Comparison of ENCODE assay signal across 7 mouse cellular contexts in the genomic region with DNA sequence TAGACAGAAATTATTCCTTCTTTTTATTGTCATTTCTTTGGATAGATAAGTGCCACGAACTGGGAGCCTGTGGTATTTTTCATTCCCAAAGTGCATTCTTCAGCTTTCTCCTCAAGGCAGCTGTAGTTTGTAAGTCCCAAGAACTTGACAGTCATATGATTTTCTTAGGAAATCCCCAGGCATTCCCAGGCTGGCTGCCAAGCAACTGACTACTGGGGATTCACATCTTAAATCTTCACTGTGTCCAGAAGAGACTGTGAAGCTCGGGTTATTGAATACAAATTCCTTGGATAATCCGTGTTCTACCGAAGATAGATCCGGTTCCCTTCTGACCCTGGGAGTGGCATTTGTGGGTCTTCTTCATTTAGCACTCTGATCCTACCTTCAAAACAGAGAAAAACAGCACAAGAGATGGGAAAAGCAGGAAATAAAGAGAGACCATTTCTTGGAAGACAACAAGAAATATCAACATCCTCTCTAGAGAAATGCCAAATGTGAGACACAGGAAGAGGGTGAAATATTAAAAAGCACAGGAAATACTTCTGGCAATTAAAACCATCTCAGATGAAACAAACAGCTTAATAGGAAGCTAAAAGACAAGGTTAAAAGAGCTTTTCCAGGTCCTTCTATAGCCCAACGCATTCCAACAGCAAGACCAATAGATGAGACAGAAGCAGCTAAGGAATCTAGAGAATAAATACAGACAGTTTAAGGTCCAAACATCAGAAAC.
DNase-seq lines count a peak whose midpoint lies in the region; ATAC-seq and TF ChIP-seq lines count a peak whose summit lies in the region.

No protein-coding gene starts in this region.

- no peak for ATAC-seq in midbrain, postnatal 0 days (ENCODE audit: low FRiP score)
- ATAC-seq in midbrain, embryonic 15.5 days (replicated peaks), result no peak
- peak; percentile 83 for ATAC-seq in intestine, embryonic 15.5 days
- ATAC-seq in cerebellum, adult (ENCODE audit: insufficient number of reproducible peaks, low FRiP score, low TSS enrichment), result no peak

- H3K27me3 ChIP-seq in midbrain, postnatal 0 days (ENCODE audit: insufficient read depth, low read length), result no peaks in the 10 kb centered on the region
- no peaks in the 10 kb centered on the region for H3K27me3 ChIP-seq in midbrain, embryonic 15.5 days (replicated peaks)
- H3K27me3 ChIP-seq in intestine, embryonic 15.5 days (replicated peaks), result no peaks in the 10 kb centered on the region

- H3K27ac ChIP-seq in midbrain, postnatal 0 days (ENCODE audit: low read depth, low read length), result no peak overlapping the region
- no peak overlapping the region for H3K27ac ChIP-seq in midbrain, embryonic 15.5 days
- peak overlapping the region; percentile 83 for H3K27ac ChIP-seq in embryonic fibroblast, embryonic 13.5 days (ENCODE audit: insufficient read depth, low read length)
- H3K27ac ChIP-seq in intestine, embryonic 15.5 days, result peak overlapping the region; percentile 62

- H3K4me3 ChIP-seq in midbrain, postnatal 0 days (ENCODE audit: low read depth, low read length), result no peak overlapping the region
- H3K4me3 ChIP-seq in midbrain, embryonic 15.5 days, result no peak overlapping the region
- no peak overlapping the region for H3K4me3 ChIP-seq in embryonic fibroblast, embryonic 13.5 days (ENCODE audit: insufficient read depth, low read length)
- H3K4me3 ChIP-seq in intestine, embryonic 15.5 days (replicated peaks), result no peak overlapping the region

- no peak overlapping the region for H3K4me2 ChIP-seq in midbrain, postnatal 0 days (ENCODE audit: low read depth, low read length, poor library complexity, severe bottlenecking)
- H3K4me2 ChIP-seq in midbrain, embryonic 15.5 days, result no peak overlapping the region
- no peak overlapping the region for H3K4me2 ChIP-seq in intestine, embryonic 15.5 days (replicated peaks)

- TF ChIP-seq CTCF in midbrain, postnatal 0 days (IDR thresholded peaks at IDR 0.05), result no peak
- no peak for TF ChIP-seq CTCF in embryonic fibroblast, embryonic 13.5 days (IDR thresholded peaks at IDR 0.05; ENCODE audit: borderline replicate concordance, insufficient read depth, low read length)

- no peaks in the 10 kb centered on the region for H3K9me3 ChIP-seq in midbrain, postnatal 0 days (ENCODE audit: low read length)
- H3K9me3 ChIP-seq in midbrain, embryonic 15.5 days, result no peaks in the 10 kb centered on the region
- H3K9me3 ChIP-seq in intestine, embryonic 15.5 days, result no peaks in the 10 kb centered on the region

- DNase-seq in midbrain, postnatal 0 days (ENCODE audit: low spot score), result peak; percentile 41
- peak; percentile 76 to 86 for DNase-seq in lung, postnatal 4 days
- DNase-seq in thymus, adult 18-20 months, result no peak

- WGBS in midbrain, postnatal 0 days, result 57% methylated on average over 6 of the region's 6 CpGs
- 52% methylated on average over 6 of the region's 6 CpGs for WGBS in midbrain, embryonic 15.5 days
- 33% methylated on average over 6 of the region's 6 CpGs for WGBS in intestine, embryonic 15.5 days

- no peaks in the 10 kb centered on the region for H3K4me1 ChIP-seq in midbrain, postnatal 0 days (ENCODE audit: insufficient read depth, low read length)
- no peaks in the 10 kb centered on the region for H3K4me1 ChIP-seq in midbrain, embryonic 15.5 days
- H3K4me1 ChIP-seq in embryonic fibroblast, embryonic 13.5 days (ENCODE audit: control insufficient read depth, insufficient read depth, low read length), result peaks cover 6% of the 10 kb centered on the region
- H3K4me1 ChIP-seq in intestine, embryonic 15.5 days (replicated peaks), result peaks cover 8% of the 10 kb centered on the region

- no peak for TF ChIP-seq POLR2A in embryonic fibroblast, embryonic 13.5 days (IDR thresholded peaks at IDR 0.05; ENCODE audit: low read depth, low read length)

- no peaks in the 10 kb centered on the region for H3K36me3 ChIP-seq in midbrain, postnatal 0 days (ENCODE audit: insufficient read depth, low read length)
- H3K36me3 ChIP-seq in midbrain, embryonic 15.5 days (replicated peaks), result no peaks in the 10 kb centered on the region
- no peaks in the 10 kb centered on the region for H3K36me3 ChIP-seq in intestine, embryonic 15.5 days

- H3K9ac ChIP-seq in midbrain, postnatal 0 days (replicated peaks; ENCODE audit: low read length, poor library complexity, severe bottlenecking), result no peak overlapping the region
- H3K9ac ChIP-seq in midbrain, embryonic 15.5 days, result no peak overlapping the region
- no peak overlapping the region for H3K9ac ChIP-seq in intestine, embryonic 15.5 days

Comparison
In these comparisons a context has a peak if more than half of its experiments do, and no peak if none do; other contexts are left out.
1. DNase-seq: peak in midbrain, postnatal 0 days (single experiment) and lung, postnatal 4 days (2 of 2); none in thymus, adult 18-20 months (0 of 2).
2. H3K27ac ChIP-seq: peak in embryonic fibroblast, embryonic 13.5 days (single experiment) and intestine, embryonic 15.5 days (single experiment); none in midbrain, postnatal 0 days (single experiment) and midbrain, embryonic 15.5 days (single experiment).